Mouse (Mus musculus): ENCODE measurements around the gene Paqr8.

DNA sequence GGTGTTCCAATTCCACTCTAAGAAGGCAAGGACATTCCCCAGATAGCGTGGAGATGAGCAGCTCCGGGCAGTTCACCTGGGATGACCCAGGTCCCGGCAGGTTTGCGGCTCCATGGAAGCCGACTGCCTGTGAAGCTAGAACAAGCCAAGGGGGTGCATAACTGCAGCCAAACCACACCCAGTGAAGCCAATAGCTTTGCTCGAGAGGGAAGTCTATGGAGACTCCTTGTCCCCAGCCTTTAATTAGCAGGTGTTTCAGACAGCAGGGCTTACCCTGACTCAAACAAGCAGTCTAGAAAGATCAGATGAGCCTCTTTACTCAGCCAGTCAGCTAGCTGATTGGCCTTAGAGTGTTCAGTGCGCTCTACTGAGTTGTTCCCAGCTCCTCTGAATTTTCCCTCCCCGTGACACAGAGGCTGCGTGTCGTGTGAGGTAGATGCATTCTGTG is 30.7 kb downstream of the Paqr8 start:
- TF ChIP-seq CTCF (IDR thresholded peaks at IDR 0.05; ENCODE audit: control insufficient read depth, insufficient read depth, insufficient read length), result no peak
- no peak for TF ChIP-seq USF1 (IDR thresholded peaks at IDR 0.05; ENCODE audit: low read depth)
